Mouse (Mus musculus) heart, adult 2 months (tissue): ENCODE data around the gene Eif1b. TPM values are rescaled to one million over a fixed set of nuclear protein-coding genes. Genes with fewer than 3 reads are reported as not detected.

ENCODE experiments used
- DNase-seq, 2 experiments: peaks; one replicate each; pipeline ENCODE4 v3.0.0; 2021
- H3K27ac ChIP-seq: fragments of 200-600 bp; 2 replicates; pipeline ENCODE4 v1.8.1; 2022
- H3K27me3 ChIP-seq: fragments of 200-500 bp; 2 replicates; pipeline ENCODE4 v1.6.1; 2012; ENCODE audit warnings: mild to moderate bottlenecking, low read length, inconsistent platforms, mixed read lengths; ENCODE audit not compliant: control insufficient read depth, insufficient read depth
- H3K36me3 ChIP-seq: fragments of 200-500 bp; 2 replicates; pipeline ENCODE4 v1.6.1; 2012; ENCODE audit warnings: low read length, inconsistent platforms; ENCODE audit not compliant: control insufficient read depth, insufficient read depth
- H3K4me1 ChIP-seq: fragments of 200-500 bp; 2 replicates; pipeline ENCODE4 v1.6.1; 2011; ENCODE audit warnings: low read length; ENCODE audit not compliant: control insufficient read depth, insufficient read depth
- H3K4me3 ChIP-seq: fragments of 200-600 bp; 2 replicates; pipeline ENCODE4 v1.8.1; 2022
- H3K79me2 ChIP-seq: fragments of 200-500 bp; replicated peaks from 2 replicates; pipeline ENCODE4 v1.6.1; 2012; ENCODE audit warnings: mild to moderate bottlenecking, inconsistent platforms, low read length, moderate library complexity, mixed read lengths; ENCODE audit not compliant: control insufficient read depth, insufficient read depth
- H3K9ac ChIP-seq: fragments of 200-500 bp; 2 replicates; pipeline ENCODE4 v1.6.1; 2012; ENCODE audit warnings: low read depth, mild to moderate bottlenecking, control low read depth, inconsistent platforms, low read length, mixed read lengths
- CTCF ChIP-seq: fragments of 200-600 bp; IDR thresholded peaks from 2 replicates; pipeline ENCODE4 v1.8.1; 2022; ENCODE audit warnings: antibody characterized with exemption, mild to moderate bottlenecking, moderate library complexity
- EP300 ChIP-seq: fragments of 200-500 bp; IDR thresholded peaks from 2 replicates; pipeline ENCODE4 v1.6.1; 2011; ENCODE audit warnings: low read depth, low read length, control low read depth; ENCODE audit not compliant: insufficient read depth
- POLR2A ChIP-seq: fragments of 200-500 bp; IDR thresholded peaks from 2 replicates; pipeline ENCODE4 v1.6.1; 2011; ENCODE audit warnings: mild to moderate bottlenecking, low read depth, low read length, control low read depth; ENCODE audit not compliant: insufficient read depth
- WGBS: fragments of 180-500 bp; shearing (Covaris S2); methylation state at CpG from one replicate; pipeline ENCODE4 v1.1.7; 2018; 5-methylcytosine and 5-hydroxymethylcytosine counted together
- intact Hi-C: fragments of 180-260 bp; cut with DNase I; formaldehyde crosslinking; loops from one replicate; pipeline ENCODE4 v1.15.1; 2025
- polyA plus RNA-seq: library from polyadenylated mRNA; depleted of rRNA; stranded (reverse); fragments of >200 nt; gene quantifications from 2 replicates; pipeline ENCODE4 v1.2.3, GENCODE M21; 2012
- total RNA-seq, 2 experiments: library from RNA; stranded (reverse); gene quantifications; 2 replicates each; pipeline ENCODE4 v1.2.3; 2021

Gene Eif1b
- total and polyA plus RNA-seq, 3 experiments = 38.3 to 65.9 (median 64.9) TPM

- DNase-seq = peak; percentile 65 to 69
- no peak overlapping the region for H3K4me3 ChIP-seq
- no peaks in the 10 kb centered on the region for H3K27me3 ChIP-seq
- H3K79me2 ChIP-seq = no peaks in the 10 kb centered on the region
- 2% methylated on average over 3 of the region's 3 CpGs for WGBS
- intact Hi-C loops = loop anchor here (1.0 to 5.0 kb wide), 3 partner anchors 62 to 369 kb away; partner anchors contain the start of genes Rpl14 and Rpsa
- H3K4me1 ChIP-seq = peaks cover 2% of the 10 kb centered on the region; the same call in 1 of the 2 replicates
- no peak overlapping the region for H3K9ac ChIP-seq
- H3K36me3 ChIP-seq = no peaks in the 10 kb centered on the region
- 0 out of 2 replicates have a peak, but pooled peaks have one; percentile 27 for TF ChIP-seq POLR2A
- TF ChIP-seq CTCF = peak; percentile 89
- peak; percentile 89 for TF ChIP-seq EP300
- no peak overlapping the region for H3K27ac ChIP-seq
Measured at GRCm38 (mm10) chr9:120496691-120497090, 4.7 kb downstream of the Eif1b start.

GRCm38 (mm10) chr9:120497983-120498382 is 6.0 kb downstream of the Eif1b start:
- H3K27me3 ChIP-seq = no peaks in the 10 kb centered on the region
- 88% methylated on average over 5 of the region's 5 CpGs for WGBS
- intact Hi-C loops = loop anchor here (2.0 to 5.0 kb wide), 2 partner anchors 73 to 371 kb away; partner anchors contain the start of genes Rpl14 and Rpsa
- no peak overlapping the region for H3K27ac ChIP-seq
- peaks cover 2% of the 10 kb centered on the region for H3K4me1 ChIP-seq
- H3K9ac ChIP-seq = no peak overlapping the region
- no peak overlapping the region for H3K4me3 ChIP-seq
- DNase-seq = no peak
- TF ChIP-seq POLR2A (no peak), EP300 (no peak), CTCF (no peak)
- no peaks in the 10 kb centered on the region for H3K36me3 ChIP-seq
- H3K79me2 ChIP-seq = no peaks in the 10 kb centered on the region

- no peaks in the 10 kb centered on the region for H3K36me3 ChIP-seq
- TF ChIP-seq EP300 = no peak
- peak; percentile 60 for TF ChIP-seq CTCF
- no peak for TF ChIP-seq POLR2A
- no peak overlapping the region for H3K9ac ChIP-seq
- no peaks in the 10 kb centered on the region for H3K79me2 ChIP-seq
- peaks cover 2% of the 10 kb centered on the region for H3K4me1 ChIP-seq
- H3K4me3 ChIP-seq = no peak overlapping the region
- WGBS = 41% methylated on average over 10 of the region's 10 CpGs
- intact Hi-C loops = loop anchor here (5.0 kb wide), 1 partner anchor 741 kb away; no protein-coding TSS in a partner anchor
- no peak overlapping the region for H3K27ac ChIP-seq
- H3K27me3 ChIP-seq = no peaks in the 10 kb centered on the region
- DNase-seq = no peak
Measured at GRCm38 (mm10) chr9:120501191-120501902, 9.3 kb downstream of the Eif1b start.

- no peaks in the 10 kb centered on the region for H3K36me3 ChIP-seq
- no peak overlapping the region for H3K4me3 ChIP-seq
- no peaks in the 10 kb centered on the region for H3K79me2 ChIP-seq
- H3K4me1 ChIP-seq = peaks cover 2% of the 10 kb centered on the region
- 6% methylated on average over 8 of the region's 8 CpGs for WGBS
- no peak overlapping the region for H3K27ac ChIP-seq
- H3K9ac ChIP-seq = peak overlapping the region; percentile 48; the same call in 1 of the 2 replicates
- intact Hi-C loops = loop anchor here (1.0 to 5.0 kb wide), 2 partner anchors 89 to 740 kb away; no protein-coding TSS in a partner anchor
- H3K27me3 ChIP-seq = no peaks in the 10 kb centered on the region
- TF ChIP-seq CTCF (peak; percentile 88), EP300 (no peak), POLR2A (no peak)
- DNase-seq = peak; percentile 49 to 75
Measured at GRCm38 (mm10) chr9:120502013-120502412, 10.0 kb downstream of the Eif1b start.

GRCm38 (mm10) chr9:120504423-120504822 is 12.4 kb downstream of the Eif1b start:
- intact Hi-C loops = loop anchor here (5.0 kb wide), 1 partner anchor 738 kb away; no protein-coding TSS in a partner anchor
- WGBS = 63% methylated on average over 2 of the region's 2 CpGs
- H3K4me1 ChIP-seq = peaks cover 2% of the 10 kb centered on the region

GRCm38 (mm10) chr9:120511781-120512180 is 19.7 kb downstream of the Eif1b start:
- WGBS = 65% methylated on average over 3 of the region's 3 CpGs
- Histone ChIP-seq H3K4me3 (no peak overlapping the region), H3K27ac (no peak overlapping the region), H3K79me2 (no peaks in the 10 kb centered on the region), H3K4me1 (no peaks in the 10 kb centered on the region), H3K27me3 (no peaks in the 10 kb centered on the region), H3K9ac (no peak overlapping the region), H3K36me3 (no peaks in the 10 kb centered on the region)
- intact Hi-C loops = no loop called here
- peak; percentile 78 for TF ChIP-seq CTCF
- no peak for TF ChIP-seq POLR2A
- TF ChIP-seq EP300 = no peak
- no peak for DNase-seq

More at GRCm38 (mm10) chr9:120504423-120504822, 12.4 kb downstream of the Eif1b start:
- Histone ChIP-seq H3K4me3 (no peak overlapping the region), H3K9ac (no peak overlapping the region), H3K36me3 (no peaks in the 10 kb centered on the region), H3K27ac (no peak overlapping the region), H3K79me2 (no peaks in the 10 kb centered on the region), H3K27me3 (no peaks in the 10 kb centered on the region)
- TF ChIP-seq EP300 = no peak
- no peak for TF ChIP-seq CTCF
- no peak for TF ChIP-seq POLR2A
- no peak for DNase-seq
